Mouse (Mus musculus): ENCODE results near the gene Palm3. TPM values are rescaled to one million over a fixed set of nuclear protein-coding genes. Genes with fewer than 3 reads are reported as not detected.

Palm3 gene
- total RNA-seq (2023) = not detected

DNA sequence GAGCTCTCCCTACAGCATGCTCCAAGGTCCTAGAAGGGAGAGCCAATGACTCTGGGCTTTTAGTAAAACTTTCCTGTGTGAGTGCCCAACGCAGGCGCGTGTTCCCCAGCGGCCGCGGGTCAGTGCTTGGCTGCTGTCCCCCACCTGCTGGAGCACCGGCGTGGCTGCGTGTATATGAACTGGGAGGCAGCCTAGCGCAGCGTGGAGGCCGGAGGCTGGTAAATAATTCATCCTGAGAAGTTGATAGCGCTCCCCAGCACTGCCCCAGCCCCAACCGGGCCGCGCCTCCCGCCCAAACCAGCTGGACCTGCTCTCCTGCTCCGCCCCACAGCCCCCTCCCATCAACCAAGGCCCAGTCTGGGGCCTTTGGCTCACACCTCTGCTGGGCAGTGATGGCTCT is at the start of gene Palm3:
TSS of gene Palm3 (plus strand) at position 376 of the 400 bp plus-strand sequence.

DNA sequence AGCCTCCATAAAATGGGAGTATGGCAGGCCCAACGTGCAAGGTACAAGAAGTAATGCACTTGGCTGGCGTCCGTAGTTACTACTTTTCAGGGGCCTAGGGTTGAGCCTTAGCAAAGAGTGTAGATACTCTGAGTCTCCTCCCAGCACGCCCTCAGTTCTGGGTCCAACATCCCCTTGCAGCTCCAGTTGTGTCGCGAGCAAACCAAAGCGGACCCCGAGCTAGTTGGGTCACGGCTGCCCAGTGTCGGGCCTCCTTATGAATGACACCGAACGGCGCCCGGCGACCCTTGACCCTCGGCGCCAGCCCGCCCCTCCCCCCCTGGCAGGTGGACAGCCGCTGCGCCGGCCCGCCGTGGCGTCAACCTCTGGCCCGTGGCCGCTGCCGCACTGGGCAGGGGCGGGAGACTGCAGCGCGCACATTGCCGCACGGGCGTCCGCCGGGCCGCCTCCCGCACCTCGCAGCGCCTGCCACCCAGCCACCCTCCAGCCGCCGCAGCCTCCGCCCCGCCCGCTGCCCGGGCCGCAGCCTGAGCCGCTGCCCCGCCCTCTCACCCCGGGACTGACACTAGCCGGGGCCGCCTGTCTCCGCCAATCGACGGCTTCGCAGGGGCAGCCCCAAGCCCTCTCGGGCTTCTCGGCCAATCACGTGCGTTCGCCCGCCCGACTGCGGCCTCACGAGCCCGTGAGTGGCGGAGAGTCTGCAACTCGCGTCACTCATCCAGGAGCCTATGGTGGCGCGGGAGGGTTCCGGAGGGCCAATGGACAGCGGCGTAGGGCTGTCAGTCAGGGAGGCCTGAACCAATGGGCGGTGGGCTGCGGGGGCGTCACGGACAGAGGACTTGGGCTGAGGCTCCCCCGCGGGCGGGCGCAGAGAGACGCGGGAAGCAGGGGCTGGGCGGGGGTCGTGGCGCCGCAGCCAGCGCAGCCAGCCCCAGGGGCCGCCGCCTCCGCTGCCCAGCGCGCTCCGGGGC is 48.8 kb upstream of the Palm3 start, which contains the start of gene Prkaca:
TSS of gene Prkaca (plus strand) at position 844 of the 971 bp plus-strand sequence.

DNA sequence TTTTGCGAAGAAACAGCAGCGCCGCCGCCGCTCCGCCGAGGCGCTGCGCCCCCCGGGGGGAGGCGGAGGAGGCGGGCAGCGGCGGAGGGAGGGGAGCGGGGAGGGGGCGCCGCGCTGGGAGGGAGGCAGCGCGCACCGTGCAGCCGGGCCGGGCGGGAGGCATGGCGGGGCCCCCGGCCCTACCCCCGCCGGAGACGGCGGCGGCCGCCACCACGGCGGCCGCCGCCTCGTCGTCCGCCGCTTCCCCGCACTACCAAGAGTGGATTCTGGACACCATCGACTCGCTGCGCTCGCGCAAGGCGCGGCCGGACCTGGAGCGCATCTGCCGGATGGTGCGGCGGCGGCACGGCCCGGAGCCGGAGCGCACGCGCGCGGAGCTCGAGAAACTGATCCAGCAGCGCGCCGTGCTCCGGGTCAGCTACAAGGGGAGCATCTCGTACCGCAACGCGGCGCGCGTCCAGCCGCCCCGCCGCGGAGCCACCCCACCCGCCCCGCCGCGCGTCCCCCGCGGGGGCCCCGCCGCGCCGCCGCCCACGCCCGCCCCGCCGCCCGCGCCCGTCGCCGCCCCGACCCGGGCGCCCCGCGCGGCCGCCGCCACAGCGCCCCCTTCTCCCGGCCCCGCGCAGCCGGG is 23.6 kb upstream of the Palm3 start, which contains the start of gene Samd1:
TSS of gene Samd1 (plus strand) at position 162 of the 631 bp plus-strand sequence.

DNA sequence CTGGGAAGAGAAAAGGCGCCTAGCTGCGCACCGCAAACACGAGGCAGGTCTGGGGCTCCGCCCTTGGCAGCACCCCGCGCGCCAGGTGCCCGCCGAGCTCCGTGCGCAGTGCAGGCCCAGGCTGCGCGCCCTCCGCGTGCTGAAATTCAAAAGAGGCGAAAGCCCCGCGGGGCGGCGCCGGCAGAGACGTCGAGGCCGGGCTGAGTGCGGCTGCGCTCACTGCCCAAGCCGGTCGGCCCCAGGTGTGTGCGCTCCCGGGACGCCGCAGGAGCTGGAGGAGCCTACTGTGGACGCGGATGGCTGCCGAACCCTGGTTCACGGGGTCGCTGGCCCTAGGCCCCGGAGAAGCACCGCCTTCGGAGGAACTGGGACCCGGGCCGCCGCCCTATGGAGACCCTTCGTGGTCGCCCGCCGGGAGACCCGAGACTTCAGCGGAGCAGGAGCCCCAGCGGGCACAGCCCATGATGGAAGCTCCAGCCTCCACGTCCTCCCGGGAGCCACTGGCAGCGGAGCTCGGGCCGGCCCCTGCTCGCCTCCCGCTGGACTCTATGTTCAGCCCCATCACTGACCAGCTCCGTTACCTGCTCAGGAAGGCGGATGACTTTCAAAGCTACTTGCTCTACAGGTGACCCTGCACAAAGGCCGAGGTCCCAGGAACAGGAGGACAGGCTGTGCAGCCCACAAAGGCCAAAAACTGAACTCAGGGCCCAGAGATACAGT is 19.8 kb upstream of the Palm3 start, which contains the start of gene 1700067K01Rik:
TSS of gene 1700067K01Rik (plus strand) at position 222 of the 720 bp plus-strand sequence.

DNA sequence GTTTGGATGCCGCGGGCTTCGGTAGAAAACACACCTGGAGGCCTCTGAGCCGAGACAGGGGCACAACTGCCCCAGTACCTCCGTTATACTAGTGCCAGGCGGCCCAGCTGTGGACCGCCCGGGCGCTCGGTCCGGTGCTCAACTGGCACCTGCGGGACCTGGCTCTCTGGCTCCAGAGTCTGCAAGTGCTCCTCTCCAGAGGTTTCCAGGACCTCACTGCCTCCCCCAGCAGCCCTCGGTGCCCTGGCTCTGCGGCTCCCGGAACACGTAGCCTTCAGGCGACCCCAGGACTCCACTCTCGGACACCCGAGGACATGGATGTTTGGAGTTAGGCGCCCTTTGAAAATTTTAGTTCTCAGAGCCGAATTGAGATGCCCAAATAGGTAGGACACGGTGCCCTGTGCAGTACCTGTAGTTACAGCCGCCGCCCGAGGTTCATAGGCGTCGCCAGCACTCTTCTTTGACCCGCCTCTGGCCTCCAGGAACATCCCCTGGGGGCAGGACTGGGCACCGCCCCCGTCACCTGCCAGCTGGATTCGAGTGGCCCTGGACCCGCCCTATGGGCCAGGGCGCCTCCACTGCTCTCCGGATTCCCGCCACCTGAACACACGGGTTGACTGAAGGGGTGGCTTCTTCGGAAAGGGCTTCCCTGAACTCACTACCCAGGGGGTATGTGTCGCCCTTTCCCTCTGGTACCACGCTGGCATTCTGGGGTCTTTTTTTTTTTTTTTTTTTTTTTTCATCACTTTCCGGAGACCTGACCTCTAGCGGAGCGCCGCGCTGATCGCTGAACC is 9.4 kb upstream of the Palm3 start, which contains the start of gene 2210011C24Rik:
TSS of gene 2210011C24Rik (minus strand) at position 467 of the 794 bp plus-strand sequence.

DNA sequence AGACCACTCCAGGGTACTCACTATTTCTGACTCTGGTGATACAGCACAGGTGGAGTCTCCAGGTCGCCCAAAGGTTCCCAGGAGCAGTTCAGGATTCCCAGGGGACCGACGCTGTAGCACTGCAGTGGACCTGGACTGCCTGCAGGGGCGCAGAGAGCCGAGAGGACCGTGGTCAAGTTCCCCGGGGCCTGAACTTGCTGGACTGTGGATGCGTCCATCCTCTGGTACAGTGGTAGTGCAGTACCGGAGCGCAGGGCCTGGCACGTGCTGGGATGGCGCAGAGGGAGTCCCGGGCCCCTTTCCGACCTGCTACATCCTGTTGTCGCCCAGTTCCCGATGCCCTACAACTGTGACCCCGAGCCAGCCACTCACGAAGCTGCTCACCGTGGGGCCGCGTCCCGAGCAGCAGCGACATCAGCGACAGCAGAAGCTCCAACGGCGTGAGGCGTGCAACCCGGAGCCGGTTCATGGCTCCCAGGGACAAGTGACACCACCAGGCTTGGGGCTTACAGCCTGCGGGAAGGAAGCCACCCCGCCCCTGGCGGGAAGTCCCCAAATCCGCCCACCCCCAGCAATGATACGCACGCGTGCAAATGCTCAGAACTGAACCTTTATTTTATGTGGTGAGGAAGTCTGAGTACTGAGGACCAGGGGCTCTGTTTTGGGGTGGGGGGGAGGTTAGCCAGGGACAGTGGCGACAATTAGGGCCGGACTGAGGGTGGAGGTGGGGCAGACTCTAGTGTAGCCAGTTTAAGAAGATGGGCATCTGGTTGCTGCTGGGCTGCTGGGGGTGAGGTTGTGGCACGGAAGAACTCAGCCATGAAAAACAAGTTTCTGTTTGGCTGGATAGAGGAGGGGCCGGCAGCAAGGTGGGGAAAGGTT is 21.0 kb downstream of the Palm3 start, which contains the start of gene Il27ra:
TSS of gene Il27ra (minus strand) at position 524 of the 882 bp plus-strand sequence.

DNA sequence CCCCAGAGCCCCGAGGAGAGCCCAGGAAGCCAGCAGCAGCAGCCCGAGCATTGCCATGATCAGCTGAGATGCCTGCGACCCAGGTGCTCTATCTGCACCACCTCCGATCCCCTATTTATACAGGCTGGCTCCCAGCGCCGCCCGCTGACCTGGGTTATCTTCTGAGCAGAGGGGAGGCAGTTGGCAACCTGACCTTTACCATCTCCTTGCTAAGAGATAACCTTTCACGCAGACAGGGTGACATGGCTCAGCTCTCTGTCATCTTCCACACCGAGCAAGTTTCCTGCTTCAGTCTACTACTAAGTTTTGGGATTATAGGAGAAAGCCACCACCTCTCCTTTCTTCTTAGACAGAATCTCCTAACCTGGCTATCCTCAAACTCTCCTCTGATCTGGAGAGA is 23.6 kb downstream of the Palm3 start, which contains the start of gene Rln3:
TSS of gene Rln3 (minus strand) at position 101 of the 400 bp plus-strand sequence.

DNA sequence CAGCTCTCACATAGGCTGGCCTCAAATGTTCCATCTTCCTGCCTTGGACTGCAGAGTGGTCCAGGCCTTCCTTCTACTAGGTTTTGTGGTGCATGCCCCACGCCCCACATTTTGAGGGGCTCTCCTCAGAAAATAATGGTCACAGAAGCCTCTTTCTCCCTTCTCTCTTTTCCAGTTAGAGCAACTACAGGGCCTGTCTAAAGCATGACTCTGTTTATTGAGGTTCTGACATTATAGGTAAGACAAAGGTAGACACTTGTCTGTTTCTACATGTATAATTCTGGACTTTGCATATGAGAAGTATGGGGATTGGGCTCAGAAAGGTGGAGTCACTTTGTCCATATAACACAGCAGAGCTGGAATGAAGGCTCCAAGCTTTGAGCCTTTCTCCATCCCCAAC is 43.8 kb downstream of the Palm3 start, which contains the start of gene Gm10643:
TSS of gene Gm10643 (minus strand) at position 101 of the 400 bp plus-strand sequence.

DNA sequence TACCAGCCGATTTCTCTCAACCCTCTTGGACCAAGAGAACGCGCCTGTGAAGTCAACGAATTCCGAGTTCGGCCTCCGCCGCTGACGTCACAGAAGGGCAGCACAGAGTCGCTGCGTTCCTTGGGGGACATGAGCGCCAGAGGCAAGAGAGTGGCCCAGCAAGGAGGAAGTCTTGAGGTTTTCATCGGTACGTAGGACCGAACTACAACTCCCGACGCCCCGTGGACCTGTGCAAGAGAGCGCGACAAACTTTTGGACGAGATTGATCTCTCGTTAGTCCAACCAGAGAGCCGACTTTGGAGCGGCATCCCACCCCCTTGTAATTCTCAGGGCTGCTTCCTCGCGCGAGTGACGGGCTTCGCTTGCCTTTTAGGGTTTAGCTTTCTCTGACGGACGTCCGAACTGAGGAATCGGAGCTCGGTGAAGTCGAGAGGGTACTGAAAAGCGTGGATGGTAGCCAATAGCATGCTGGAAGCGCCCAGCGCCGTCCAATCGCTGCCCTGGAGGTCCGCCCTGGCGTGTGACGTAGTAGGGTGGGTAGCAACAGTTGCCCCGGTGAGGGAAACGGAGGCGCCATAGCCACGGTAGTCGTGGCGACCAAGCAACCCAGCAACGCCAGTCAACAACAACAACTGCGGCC is 45.1 kb downstream of the Palm3 start, which contains the start of gene Rfx1:
TSS of gene Rfx1 (plus strand) at position 544 of the 640 bp plus-strand sequence.

Other genes starting within 250 kb of the Palm3 start
- 70.9 TPM for gene Adgrl1, start 121.4 kb upstream of the Palm3 start, total RNA-seq (2023)
- gene Gm10644, start 66.3 kb upstream of the Palm3 start, total RNA-seq (2023) = 1.3 TPM
- gene Asf1b, start 66.0 kb upstream of the Palm3 start, total RNA-seq (2023) = 5.4 TPM
- 37.8 TPM for gene Prkaca, start 48.5 kb upstream of the Palm3 start, total RNA-seq (2023)
- 52.6 TPM for gene Samd1, start 23.8 kb upstream of the Palm3 start, total RNA-seq (2023)
- not detected for gene 1700067K01Rik, start 20.0 kb upstream of the Palm3 start, total RNA-seq (2023)
- gene 2210011C24Rik, start 9.3 kb upstream of the Palm3 start, total RNA-seq (2023) = not detected
- gene Il27ra, start 21.1 kb downstream of the Palm3 start, total RNA-seq (2023) = 280 TPM
- gene Rln3, start 23.5 kb downstream of the Palm3 start, total RNA-seq (2023) = 1.4 TPM
- 5.0 TPM for gene Gm10643, start 43.7 kb downstream of the Palm3 start, total RNA-seq (2023)
- 124 TPM for gene Rfx1, start 45.4 kb downstream of the Palm3 start, total RNA-seq (2023)
- gene Dcaf15, start 83.3 kb downstream of the Palm3 start, total RNA-seq (2023) = 69.1 TPM
- gene Podnl1, start 104.5 kb downstream of the Palm3 start, total RNA-seq (2023) = 3.8 TPM
- gene Cc2d1a, start 126.5 kb downstream of the Palm3 start, total RNA-seq (2023) = 32.5 TPM
- 2.4 TPM for gene 4930432K21Rik, start 126.6 kb downstream of the Palm3 start, total RNA-seq (2023)
- gene Nanos3, start 163.7 kb downstream of the Palm3 start, total RNA-seq (2023) = not detected
- gene Zswim4, start 215.6 kb downstream of the Palm3 start, total RNA-seq (2023) = 32.3 TPM
- gene D8Ertd738e, start 228.2 kb downstream of the Palm3 start, total RNA-seq (2023) = 199 TPM
- gene Mri1, start 235.9 kb downstream of the Palm3 start, total RNA-seq (2023) = 43.7 TPM
- gene Ccdc130, start 248.9 kb downstream of the Palm3 start, total RNA-seq (2023) = 16.2 TPM

Measured in CD4-positive naive resting alpha-beta T cell, adult 57 days (primary cell).